Mouse (Mus musculus) spleen, postnatal 10 days (tissue): ENCODE results near the gene Gns.

ENCODE experiments used
- DNase-seq, 2 experiments: peaks; one replicate each; pipeline ENCODE4 v3.0.0; 2021 to 2022; ENCODE audit warnings: low spot score in 2 of 2

Gns gene

GRCm38 (mm10) chr10:121429981-121430682 lies 65.2 kb downstream of the Gns start:
- no peak for DNase-seq

- no peak for DNase-seq
Observed at GRCm38 (mm10) chr10:121430764-121431540, 66.1 kb downstream of the Gns start.

- no peak for DNase-seq
Observed at GRCm38 (mm10) chr10:121432041-121432634, 67.2 kb downstream of the Gns start.

DNA sequence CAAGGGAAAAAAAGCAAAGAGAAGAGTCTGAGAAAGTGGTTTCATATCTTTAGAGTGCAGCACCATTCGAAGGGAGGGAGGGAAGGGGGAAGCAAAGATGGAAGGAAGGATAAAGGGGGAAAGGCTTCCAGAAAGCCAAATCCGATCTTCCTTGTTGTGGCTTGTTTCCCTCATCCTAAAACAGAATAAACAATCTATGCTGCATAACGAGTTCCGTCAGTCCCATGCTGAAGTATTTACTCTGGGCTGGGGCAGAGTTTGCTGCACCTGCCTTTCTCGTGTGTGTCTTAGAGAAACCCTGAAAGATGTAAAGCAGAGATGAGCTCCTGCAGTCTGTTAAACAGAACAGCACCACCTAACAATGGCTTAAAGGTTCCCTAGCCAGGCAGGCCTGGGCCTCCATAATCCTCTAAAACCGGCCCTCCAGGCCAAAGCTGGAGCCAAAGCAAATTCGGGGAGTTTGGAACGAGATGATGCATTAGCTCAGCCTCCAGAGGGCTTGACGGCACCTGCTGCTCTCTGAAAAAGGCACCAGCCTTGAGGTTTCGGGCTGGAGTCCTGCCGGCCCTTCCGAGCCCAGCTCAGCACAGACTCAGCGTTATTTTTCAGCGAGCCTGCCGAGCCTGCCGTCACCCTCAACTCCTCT lies 67.9 kb downstream of the Gns start:
- DNase-seq = no peak

DNA sequence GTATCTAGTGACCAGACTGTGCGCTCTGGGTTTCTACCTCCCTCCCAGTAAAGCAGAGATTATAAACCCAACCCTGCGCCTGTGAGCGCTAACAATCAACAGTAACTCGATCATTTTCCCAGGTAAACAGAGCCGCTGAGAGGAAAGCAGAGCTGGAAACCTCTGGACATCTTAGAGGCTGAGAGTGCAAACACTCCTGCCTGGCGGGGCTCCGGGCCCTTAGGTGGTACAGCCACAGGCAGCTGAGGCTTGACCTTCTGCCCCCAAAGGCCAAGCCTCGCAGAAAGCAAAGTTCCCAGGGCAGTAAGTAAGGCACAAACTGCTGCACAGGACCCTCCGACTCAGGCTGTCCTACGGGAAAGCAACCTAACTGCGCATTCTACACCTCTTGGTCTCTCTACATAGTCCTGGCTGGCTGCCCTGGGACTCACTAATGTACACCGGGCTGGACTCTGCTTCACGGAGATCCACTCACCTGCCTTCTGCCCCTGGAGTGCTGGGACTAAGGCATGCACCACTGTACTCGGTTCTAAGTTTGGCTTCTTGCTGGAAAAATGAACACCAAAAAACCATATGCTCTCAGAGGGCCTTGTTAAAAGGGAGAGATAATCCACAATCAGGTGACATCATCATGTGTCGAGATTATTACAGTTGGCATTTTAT lies 69.7 kb downstream of the Gns start:
- no peak for DNase-seq

- no peak for DNase-seq
Observed at GRCm38 (mm10) chr10:121435546-121436257, 70.8 kb downstream of the Gns start.

- DNase-seq = no peak
Observed at GRCm38 (mm10) chr10:121436258-121436645, 71.4 kb downstream of the Gns start.

- DNase-seq = no peak
Observed at GRCm38 (mm10) chr10:121436693-121437092, 71.8 kb downstream of the Gns start.

DNA sequence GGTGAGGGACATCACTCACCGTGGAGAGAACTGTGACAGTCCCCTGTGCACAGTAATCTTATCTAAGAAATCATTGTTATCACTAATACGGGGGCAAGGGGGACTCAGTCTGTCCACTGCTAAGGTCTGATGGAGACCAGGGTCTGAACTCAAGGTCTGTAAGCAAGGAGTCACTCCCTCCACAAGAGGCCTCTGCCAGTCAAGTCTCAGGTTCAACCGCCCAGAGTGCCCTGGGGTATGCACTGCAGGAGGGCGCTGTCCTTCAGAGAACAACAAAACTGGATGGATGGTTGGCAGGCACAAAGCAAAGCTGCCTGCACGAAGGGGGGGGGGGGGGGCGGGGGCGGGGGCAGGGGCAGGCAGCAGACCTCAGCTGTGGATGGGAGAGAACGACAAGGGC lies 73.2 kb downstream of the Gns start:
- DNase-seq = no peak

DNA sequence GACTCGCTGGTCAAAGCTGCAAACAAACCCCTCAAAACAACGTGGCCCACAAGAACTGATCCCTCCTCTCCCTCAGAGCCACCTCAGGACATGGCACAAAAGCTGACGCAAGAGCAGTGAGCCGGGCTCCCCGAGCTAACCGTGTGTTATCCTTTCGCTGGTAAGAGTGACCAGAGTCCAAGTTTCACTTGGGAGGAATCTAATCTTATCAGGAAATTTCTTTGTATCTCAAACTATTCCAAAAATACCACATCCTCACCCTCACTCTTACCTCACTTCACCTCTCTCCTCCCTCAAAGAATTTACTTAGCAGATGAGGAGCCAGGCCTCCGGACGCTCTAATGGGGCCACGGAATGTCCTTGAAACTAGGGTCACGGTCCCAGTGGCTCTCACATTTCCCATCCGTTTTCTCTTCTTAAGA lies 74.4 kb downstream of the Gns start:
- DNase-seq = no peak

GRCm38 (mm10) chr10:121443791-121444190 lies 78.9 kb downstream of the Gns start:
- DNase-seq = no peak

DNA sequence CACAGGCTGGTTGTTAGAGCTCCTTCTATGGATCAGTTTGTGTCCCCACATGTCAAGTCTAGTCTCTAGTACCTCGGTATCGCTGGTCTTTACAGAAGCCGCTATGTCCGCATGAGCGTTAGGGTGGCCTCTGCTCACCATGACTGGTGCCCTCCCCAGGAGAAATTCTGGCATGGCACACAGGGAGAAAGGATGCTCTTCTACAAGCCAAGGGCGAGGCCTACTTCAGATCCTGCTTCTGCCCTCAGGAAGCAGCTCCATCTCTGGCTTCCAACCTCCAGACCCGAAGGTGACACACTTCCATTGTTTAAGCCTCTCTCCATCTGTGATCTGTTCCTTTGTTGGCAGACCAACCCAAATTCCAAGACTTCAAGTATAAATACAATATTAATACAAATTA lies 79.3 kb downstream of the Gns start:
- no peak for DNase-seq

- no peak for DNase-seq
Observed at GRCm38 (mm10) chr10:121445808-121446207, 80.9 kb downstream of the Gns start.
